Comparison of ENCODE assay signal across 23 mouse cellular contexts in the genomic region with DNA sequence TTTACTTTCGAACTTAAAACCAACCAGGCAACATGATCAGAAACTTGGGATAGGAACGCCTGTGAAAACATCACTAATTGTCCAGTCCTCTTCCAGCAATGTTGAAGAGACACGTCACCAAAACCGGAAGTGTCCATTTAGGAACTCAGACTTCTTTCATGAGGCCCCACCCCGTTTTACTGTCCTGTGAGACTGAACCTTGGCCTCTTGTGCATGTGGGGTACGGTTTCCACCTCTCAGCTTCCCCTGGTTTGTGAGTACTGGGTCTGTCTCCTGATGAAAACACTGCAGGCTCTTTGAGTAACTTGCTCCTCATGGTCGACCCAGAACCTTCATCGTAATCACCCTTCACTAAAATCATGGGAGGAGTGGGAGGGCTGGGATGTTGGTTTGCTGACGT. TPM values are rescaled to one million over a fixed set of nuclear protein-coding genes. Genes with fewer than 3 reads are reported as not detected.
A peak's percentile ranks its signal among the peaks of the same experiment; 100 is the strongest.
DNase-seq lines count a peak whose midpoint lies in the region; ATAC-seq and TF ChIP-seq lines count a peak whose summit lies in the region.
"Had no signal": no experiment of that assay in that cellular context is flagged by ENCODE, and none has a peak within 500 bp of the region (broad histone marks: within the 10 kb centered on the region; RNA-seq: fewer than 3 reads in every experiment).

No protein-coding gene starts in this region.

- no peak for DNase-seq in embryonic facial prominence, embryonic 10.5 days (ENCODE audit: low spot score)
- DNase-seq in stomach, postnatal 0 days (ENCODE audit: low spot score) = no peak
- DNase-seq in thymus, postnatal 25 days = no peak
- DNase-seq in urinary bladder, postnatal 25 days (ENCODE audit: low spot score) = no peak
- DNase-seq: adrenal gland, adult 8-10 months; adrenal gland, postnatal 14 days; adrenal gland, postnatal 36 days; B cell, adult 2 months; cerebellum, adult 11-12 months; cerebellum, adult 2 months; cerebellum, adult 9-10 months; cerebellum, postnatal 10 days; cerebellum, postnatal 25 days had no signal

- no peak for TF ChIP-seq EP300 in stomach, postnatal 0 days (optimal IDR thresholded peaks at IDR 0.05)

- H3K9me3 ChIP-seq in embryonic facial prominence, embryonic 13.5 days = no peaks in the 10 kb centered on the region
- no peaks in the 10 kb centered on the region for H3K9me3 ChIP-seq in embryonic facial prominence, embryonic 10.5 days
- H3K9me3 ChIP-seq in stomach, embryonic 14.5 days (ENCODE audit: control insufficient read depth, low read depth, low read length) = no peaks in the 10 kb centered on the region
- no peaks in the 10 kb centered on the region for H3K9me3 ChIP-seq in stomach, postnatal 0 days (ENCODE audit: control insufficient read depth, low read length)
- H3K9me3 ChIP-seq: forebrain, embryonic 13.5 days; forebrain, embryonic 15.5 days; G1E had no signal

- no peak overlapping the region for H3K4me3 ChIP-seq in embryonic facial prominence, embryonic 13.5 days
- H3K4me3 ChIP-seq in embryonic facial prominence, embryonic 10.5 days = no peak overlapping the region
- H3K4me3 ChIP-seq in stomach, embryonic 14.5 days (ENCODE audit: low read depth, low read length) = no peak overlapping the region
- H3K4me3 ChIP-seq in stomach, postnatal 0 days (ENCODE audit: low read depth, low read length) = no peak overlapping the region
- H3K4me3 ChIP-seq in small intestine, adult 2 months (ENCODE audit: low read depth, low read length) = no peak overlapping the region
- H3K4me3 ChIP-seq: forebrain, embryonic 13.5 days; forebrain, embryonic 15.5 days had no signal

- H3K27me3 ChIP-seq in embryonic facial prominence, embryonic 13.5 days = no peaks in the 10 kb centered on the region
- H3K27me3 ChIP-seq in embryonic facial prominence, embryonic 10.5 days (replicated peaks; ENCODE audit: low read depth, poor library complexity, severe bottlenecking) = no peaks in the 10 kb centered on the region
- no peaks in the 10 kb centered on the region for H3K27me3 ChIP-seq in stomach, embryonic 14.5 days (ENCODE audit: control insufficient read depth, insufficient read depth, low read length)
- H3K27me3 ChIP-seq in stomach, postnatal 0 days (ENCODE audit: control insufficient read depth, insufficient read depth, low read length) = no peaks in the 10 kb centered on the region
- no peaks in the 10 kb centered on the region for H3K27me3 ChIP-seq in small intestine, adult 2 months (ENCODE audit: control insufficient read depth, insufficient read depth, low read length)
- H3K27me3 ChIP-seq: CH12.LX; forebrain, embryonic 13.5 days; forebrain, embryonic 15.5 days; Patski had no signal

- TF ChIP-seq POLR2A in small intestine, adult 2 months (IDR thresholded peaks at IDR 0.05; ENCODE audit: low read depth, low read length) = no peak

- peaks cover 79% of the 10 kb centered on the region for H3K36me3 ChIP-seq in embryonic facial prominence, embryonic 13.5 days
- peaks cover 97% of the 10 kb centered on the region for H3K36me3 ChIP-seq in embryonic facial prominence, embryonic 10.5 days (replicated peaks)
- peaks cover 38% of the 10 kb centered on the region for H3K36me3 ChIP-seq in stomach, embryonic 14.5 days (ENCODE audit: control insufficient read depth, insufficient read depth, low read length)
- peaks cover 11% of the 10 kb centered on the region for H3K36me3 ChIP-seq in stomach, postnatal 0 days (ENCODE audit: control insufficient read depth, insufficient read depth, low read length)
- peaks cover 46% of the 10 kb centered on the region for H3K36me3 ChIP-seq in small intestine, adult 2 months (ENCODE audit: control insufficient read depth, insufficient read depth, low read length)
- H3K36me3 ChIP-seq: forebrain, embryonic 15.5 days; G1E had no signal

- WGBS in embryonic facial prominence, embryonic 13.5 days = 88% methylated on average over 9 of the region's 9 CpGs
- WGBS in embryonic facial prominence, embryonic 10.5 days = 92% methylated on average over 9 of the region's 9 CpGs
- 89% methylated on average over 9 of the region's 9 CpGs for WGBS in stomach, embryonic 14.5 days
- WGBS in stomach, postnatal 0 days = 81% methylated on average over 9 of the region's 9 CpGs
- WGBS in small intestine, adult 2 months = 50% methylated on average over 9 of the region's 9 CpGs

- H3K27ac ChIP-seq in embryonic facial prominence, embryonic 13.5 days = peak overlapping the region; percentile 55; the same call in 1 of the 2 replicates
- no peak overlapping the region for H3K27ac ChIP-seq in embryonic facial prominence, embryonic 10.5 days (replicated peaks)
- 0 out of 2 replicates have a peak overlapping the region, but pooled peaks have one; percentile 1 for H3K27ac ChIP-seq in stomach, embryonic 14.5 days (ENCODE audit: low read length)
- no peak overlapping the region; the same call in 1 of the 2 replicates for H3K27ac ChIP-seq in stomach, postnatal 0 days (replicated peaks)
- H3K27ac ChIP-seq in small intestine, adult 2 months (ENCODE audit: insufficient read depth, low read depth, low read length) = peak overlapping the region; percentile 38; the same call in 1 of the 2 replicates
- H3K27ac ChIP-seq: forebrain, embryonic 13.5 days; forebrain, embryonic 15.5 days had no signal

- no peak overlapping the region for H3K9ac ChIP-seq in embryonic facial prominence, embryonic 13.5 days
- no peak overlapping the region for H3K9ac ChIP-seq in stomach, embryonic 14.5 days (replicated peaks; ENCODE audit: low read depth, low read length)
- no peak overlapping the region for H3K9ac ChIP-seq in stomach, postnatal 0 days (ENCODE audit: low read length)
- H3K9ac ChIP-seq: forebrain, embryonic 13.5 days; forebrain, embryonic 15.5 days had no signal

- TF ChIP-seq CTCF in stomach, postnatal 0 days (IDR thresholded peaks at IDR 0.05; ENCODE audit: low read depth) = no peak
- no peak for TF ChIP-seq CTCF in small intestine, adult 2 months (IDR thresholded peaks at IDR 0.05; ENCODE audit: extremely low read depth, insufficient read length, insufficient replicate concordance, low read depth, low read length)

- H3K4me2 ChIP-seq in embryonic facial prominence, embryonic 13.5 days = no peak overlapping the region
- H3K4me2 ChIP-seq in stomach, embryonic 14.5 days (replicated peaks; ENCODE audit: low read depth, low read length) = no peak overlapping the region
- H3K4me2 ChIP-seq in stomach, postnatal 0 days (replicated peaks; ENCODE audit: low read depth) = no peak overlapping the region
- H3K4me2 ChIP-seq: forebrain, embryonic 13.5 days; forebrain, embryonic 15.5 days had no signal

- no peak for ATAC-seq in embryonic facial prominence, embryonic 13.5 days (ENCODE audit: insufficient number of reproducible peaks, insufficient read depth, low FRiP score, low TSS enrichment, low read depth)
- no peak for ATAC-seq in stomach, embryonic 14.5 days (ENCODE audit: insufficient number of reproducible peaks, insufficient read depth, low FRiP score, low read depth)
- ATAC-seq in stomach, postnatal 0 days (ENCODE audit: low FRiP score, low TSS enrichment) = no peak
- ATAC-seq: activated CD4-positive, CD25-positive, alpha-beta regulatory T cell, adult 4 months; CD4-positive, CD25-positive, alpha-beta regulatory T cell, adult 4 months; forebrain, embryonic 13.5 days; forebrain, embryonic 15.5 days; Patski had no signal

- peaks cover 11% of the 10 kb centered on the region for H3K4me1 ChIP-seq in embryonic facial prominence, embryonic 13.5 days
- H3K4me1 ChIP-seq in embryonic facial prominence, embryonic 10.5 days = no peaks in the 10 kb centered on the region
- H3K4me1 ChIP-seq in stomach, embryonic 14.5 days (ENCODE audit: control insufficient read depth, insufficient read depth, low read length) = no peaks in the 10 kb centered on the region; the same call in 1 of the 2 replicates
- no peaks in the 10 kb centered on the region; the same call in 1 of the 2 replicates for H3K4me1 ChIP-seq in stomach, postnatal 0 days (replicated peaks; ENCODE audit: control insufficient read depth, insufficient read depth)
- peaks cover 11% of the 10 kb centered on the region for H3K4me1 ChIP-seq in small intestine, adult 2 months (ENCODE audit: control insufficient read depth, insufficient read depth, insufficient read length, low read length)
- H3K4me1 ChIP-seq: forebrain, embryonic 13.5 days; forebrain, embryonic 15.5 days had no signal

RNA-seq across cellular contexts. Expression of a gene that starts 40.7 kb away (rescaled TPM):
- 29.5 and 32.5 TPM in 2 replicates for polyA plus RNA-seq in embryonic facial prominence, embryonic 13.5 days (2015; fragmentation: Nextera tagmentation; extraction: Ambion mirVana)
- polyA plus RNA-seq in embryonic facial prominence, embryonic 10.5 days (2016; fragmentation: Nextera tagmentation; extraction: Ambion mirVana) = 26.9 and 31.6 TPM in 2 replicates
- 29.9 and 33.3 TPM in 2 replicates for polyA plus RNA-seq in stomach, embryonic 14.5 days (2014; fragmentation: Nextera tagmentation; extraction: Ambion mirVana)
- polyA plus RNA-seq in stomach, postnatal 0 days (2015; fragmentation: Nextera tagmentation; extraction: Ambion mirVana) = 42.7 and 47.0 TPM in 2 replicates
- polyA plus RNA-seq in small intestine, adult 2 months (2012; rRNA removed) = 0.83 and 1.4 TPM in 2 replicates

Comparison
In these comparisons a context has a peak if more than half of its experiments do, and no peak if none do; other contexts are left out.
1. H3K27ac ChIP-seq: peak in embryonic facial prominence, embryonic 13.5 days (single experiment), stomach, embryonic 14.5 days (single experiment) and small intestine, adult 2 months (single experiment); none in embryonic facial prominence, embryonic 10.5 days (single experiment) and stomach, postnatal 0 days (single experiment).
2. RNA of a gene that starts 40.7 kb away (polyA plus RNA-seq): 42.7 to 47.0 TPM in stomach, postnatal 0 days, 29.9 to 33.3 TPM in stomach, embryonic 14.5 days, 29.5 to 32.5 TPM in embryonic facial prominence, embryonic 13.5 days and 26.9 to 31.6 TPM in embryonic facial prominence, embryonic 10.5 days; 0.83 to 1.4 TPM in small intestine, adult 2 months; every median in the first group is over 10 times any median in the second.